Mouse (Mus musculus): ENCODE measurements around the gene Trpm2. TPM values are rescaled to one million over a fixed set of nuclear protein-coding genes. Genes with fewer than 3 reads are reported as not detected.

Gene Trpm2
- polyA plus RNA-seq, 1 experiment = not detected

GRCm38 (mm10) chr10:77916636-77917335 lies 53.6 kb downstream of the Trpm2 start:
- TF ChIP-seq POLR2A (IDR thresholded peaks at IDR 0.05; ENCODE audit: insufficient read length, low read depth) = no peak
- TF ChIP-seq TCF3 (IDR thresholded peaks at IDR 0.05; ENCODE audit: insufficient read length, low read depth) = no peak
- TF ChIP-seq REST (IDR thresholded peaks at IDR 0.05; ENCODE audit: insufficient read depth, insufficient read length) = no peak
- no peak for TF ChIP-seq MYOG (IDR thresholded peaks at IDR 0.05; ENCODE audit: control insufficient read depth in 1 of 3, insufficient read depth in 1 of 3, insufficient read length in 2 of 3, low read depth in 2 of 3)
- TF ChIP-seq USF1 (IDR thresholded peaks at IDR 0.05; ENCODE audit: low read depth) = no peak
- TF ChIP-seq TCF12 (IDR thresholded peaks at IDR 0.05; ENCODE audit: insufficient read depth, poor library complexity, severe bottlenecking) = no peak
- TF ChIP-seq MYOD1 (IDR thresholded peaks at IDR 0.05; ENCODE audit: control insufficient read depth in 1 of 3, insufficient read length in 2 of 3, low read depth in 2 of 3) = no peak
- no peak for TF ChIP-seq SRF (IDR thresholded peaks at IDR 0.05; ENCODE audit: control insufficient read depth, insufficient read length, low read depth)
- TF ChIP-seq MAX (IDR thresholded peaks at IDR 0.05; ENCODE audit: low read depth) = no peak
- no peak for TF ChIP-seq E2F4 (IDR thresholded peaks at IDR 0.05; ENCODE audit: insufficient read depth)
- no peak for TF ChIP-seq POLR2AphosphoS2 (IDR thresholded peaks at IDR 0.05; ENCODE audit: insufficient read length, low read depth)
- no peak for TF ChIP-seq CEBPB (IDR thresholded peaks at IDR 0.05; ENCODE audit: insufficient read depth, poor library complexity, severe bottlenecking)
- Histone ChIP-seq H3K4me3 (no peak overlapping the region), H3ac (ENCODE audit: control insufficient read depth, insufficient read length) (no peak overlapping the region), H3K4me2 (ENCODE audit: low read depth) (no peak overlapping the region), H3K27me3 (ENCODE audit: control insufficient read depth, insufficient read depth, insufficient read length) (peaks cover 18% of the 10 kb centered on the region), H3K79me2 (ENCODE audit: control insufficient read depth, insufficient read depth) (no peaks in the 10 kb centered on the region), H3K36me3 (ENCODE audit: control insufficient read depth, insufficient read depth) (no peaks in the 10 kb centered on the region)

DNA sequence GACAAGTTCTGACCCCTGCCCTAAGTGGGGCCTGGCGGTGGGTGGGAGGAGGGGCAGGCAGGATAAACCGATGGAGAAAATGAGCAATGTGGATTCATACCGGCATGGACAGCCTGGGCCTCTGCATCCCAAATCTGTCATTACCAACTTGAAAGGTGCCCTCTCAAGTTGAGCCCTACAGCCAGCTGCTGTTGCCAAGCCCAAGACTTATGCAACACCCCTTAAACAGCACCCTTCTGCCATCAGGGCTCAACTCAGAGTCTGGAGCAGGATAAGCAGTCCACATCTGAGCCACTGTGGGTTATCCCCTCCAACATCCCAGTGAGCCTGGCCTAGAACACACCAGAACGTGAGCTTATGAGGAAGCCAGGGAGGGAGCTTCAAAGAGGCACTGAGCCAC lies 57.1 kb downstream of the Trpm2 start:
- no peak overlapping the region for H3K4me2 ChIP-seq (ENCODE audit: low read depth)
- H3K4me3 ChIP-seq = no peak overlapping the region
- H3K79me2 ChIP-seq (ENCODE audit: control insufficient read depth, insufficient read depth) = no peaks in the 10 kb centered on the region
- TF ChIP-seq USF1 (IDR thresholded peaks at IDR 0.05; ENCODE audit: low read depth) = no peak
- no peak for TF ChIP-seq TCF3 (IDR thresholded peaks at IDR 0.05; ENCODE audit: insufficient read length, low read depth)
- no peak for TF ChIP-seq POLR2AphosphoS2 (IDR thresholded peaks at IDR 0.05; ENCODE audit: insufficient read length, low read depth)
- TF ChIP-seq MYOG (IDR thresholded peaks at IDR 0.05; ENCODE audit: control insufficient read depth in 1 of 3, insufficient read depth in 1 of 3, insufficient read length in 2 of 3, low read depth in 2 of 3) = no peak
- no peak for TF ChIP-seq CEBPB (IDR thresholded peaks at IDR 0.05; ENCODE audit: insufficient read depth, poor library complexity, severe bottlenecking)
- TF ChIP-seq TCF12 (IDR thresholded peaks at IDR 0.05; ENCODE audit: insufficient read depth, poor library complexity, severe bottlenecking) = no peak
- TF ChIP-seq SRF (IDR thresholded peaks at IDR 0.05; ENCODE audit: control insufficient read depth, insufficient read length, low read depth) = no peak
- no peak for TF ChIP-seq REST (IDR thresholded peaks at IDR 0.05; ENCODE audit: insufficient read depth, insufficient read length)
- TF ChIP-seq E2F4 (IDR thresholded peaks at IDR 0.05; ENCODE audit: insufficient read depth) = no peak
- TF ChIP-seq MYOD1 (IDR thresholded peaks at IDR 0.05; ENCODE audit: control insufficient read depth in 1 of 3, insufficient read length in 2 of 3, low read depth in 2 of 3) = no peak
- TF ChIP-seq POLR2A (IDR thresholded peaks at IDR 0.05; ENCODE audit: insufficient read length, low read depth) = no peak
- TF ChIP-seq MAX (IDR thresholded peaks at IDR 0.05; ENCODE audit: low read depth) = no peak
- H3ac ChIP-seq (ENCODE audit: control insufficient read depth, insufficient read length) = no peak overlapping the region
- H3K27me3 ChIP-seq (ENCODE audit: control insufficient read depth, insufficient read depth, insufficient read length) = peaks cover 35% of the 10 kb centered on the region
- H3K36me3 ChIP-seq (ENCODE audit: control insufficient read depth, insufficient read depth) = no peaks in the 10 kb centered on the region

- Histone ChIP-seq H3K36me3 (ENCODE audit: control insufficient read depth, insufficient read depth) (no peaks in the 10 kb centered on the region), H3K4me3 (no peak overlapping the region), H3K4me2 (ENCODE audit: low read depth) (no peak overlapping the region), H3ac (ENCODE audit: control insufficient read depth, insufficient read length) (no peak overlapping the region), H3K79me2 (ENCODE audit: control insufficient read depth, insufficient read depth) (no peaks in the 10 kb centered on the region), H3K27me3 (ENCODE audit: control insufficient read depth, insufficient read depth, insufficient read length) (peaks cover 36% of the 10 kb centered on the region)
- TF ChIP-seq MYOG (IDR thresholded peaks at IDR 0.05; ENCODE audit: control insufficient read depth in 1 of 3, insufficient read depth in 1 of 3, insufficient read length in 2 of 3, low read depth in 2 of 3) (no peak), E2F4 (IDR thresholded peaks at IDR 0.05; ENCODE audit: insufficient read depth) (no peak), USF1 (IDR thresholded peaks at IDR 0.05; ENCODE audit: low read depth) (no peak), TCF3 (IDR thresholded peaks at IDR 0.05; ENCODE audit: insufficient read length, low read depth) (no peak), MYOD1 (IDR thresholded peaks at IDR 0.05; ENCODE audit: control insufficient read depth in 1 of 3, insufficient read length in 2 of 3, low read depth in 2 of 3) (no peak), MAX (IDR thresholded peaks at IDR 0.05; ENCODE audit: low read depth) (no peak), CEBPB (IDR thresholded peaks at IDR 0.05; ENCODE audit: insufficient read depth, poor library complexity, severe bottlenecking) (no peak), POLR2A (IDR thresholded peaks at IDR 0.05; ENCODE audit: insufficient read length, low read depth) (no peak), POLR2AphosphoS2 (IDR thresholded peaks at IDR 0.05; ENCODE audit: insufficient read length, low read depth) (no peak), TCF12 (IDR thresholded peaks at IDR 0.05; ENCODE audit: insufficient read depth, poor library complexity, severe bottlenecking) (no peak), SRF (IDR thresholded peaks at IDR 0.05; ENCODE audit: control insufficient read depth, insufficient read length, low read depth) (no peak), REST (IDR thresholded peaks at IDR 0.05; ENCODE audit: insufficient read depth, insufficient read length) (no peak)
Observed at GRCm38 (mm10) chr10:77912605-77913004, 57.8 kb downstream of the Trpm2 start.

- Histone ChIP-seq H3K79me2 (ENCODE audit: control insufficient read depth, insufficient read depth) (no peaks in the 10 kb centered on the region), H3K27me3 (ENCODE audit: control insufficient read depth, insufficient read depth, insufficient read length) (peaks cover 48% of the 10 kb centered on the region), H3K4me3 (no peak overlapping the region), H3K36me3 (ENCODE audit: control insufficient read depth, insufficient read depth) (no peaks in the 10 kb centered on the region), H3K4me2 (ENCODE audit: low read depth) (no peak overlapping the region), H3ac (ENCODE audit: control insufficient read depth, insufficient read length) (no peak overlapping the region)
- TF ChIP-seq SRF (IDR thresholded peaks at IDR 0.05; ENCODE audit: control insufficient read depth, insufficient read length, low read depth) (no peak), POLR2A (IDR thresholded peaks at IDR 0.05; ENCODE audit: insufficient read length, low read depth) (no peak)
Observed at GRCm38 (mm10) chr10:77902894-77903715, 67.3 kb downstream of the Trpm2 start.

Measured in myocyte (in vitro differentiated cells).